Mouse (Mus musculus) CH12.LX (cell line): ENCODE measurements around the gene Ctsm. TPM values are rescaled to one million over a fixed set of nuclear protein-coding genes. Genes with fewer than 3 reads are reported as not detected.
"Not testable (repeated sequence)": the region's sequence is repeated elsewhere in the genome, so short reads cannot be mapped to it uniquely, and the experiment has no call there.

ENCODE experiments used
- DNase-seq: peaks from one replicate; pipeline ENCODE4 v3.0.0-alpha.2; 2013; ENCODE audit errors: extremely low read depth
- H3K27ac ChIP-seq: 2 replicates; pipeline ENCODE4 v1.5.1; 2012; ENCODE audit warnings: low read depth, mild to moderate bottlenecking, control low read depth, moderate library complexity; ENCODE audit not compliant: insufficient read depth
- H3K27me3 ChIP-seq: replicated peaks from 2 replicates; pipeline ENCODE3; 2012; ENCODE audit warnings: inconsistent platforms
- H3K36me3 ChIP-seq, 2 experiments: replicated peaks in 1 of 2; 2 replicates each; pipeline versions ENCODE3 to v1.6.1; 2012; ENCODE audit warnings: inconsistent platforms in 1 of 2, low read length in 1 of 2, mild to moderate bottlenecking in 1 of 2, mixed read lengths in 1 of 2, moderate library complexity in 1 of 2; ENCODE audit not compliant: control insufficient read depth in 1 of 2, insufficient read depth in 1 of 2
- H3K4me1 ChIP-seq, 2 experiments: 2 replicates each; pipeline ENCODE4 v1.6.1; 2012; ENCODE audit warnings: inconsistent platforms in 1 of 2, moderate library complexity in 1 of 2; ENCODE audit not compliant: insufficient read depth in 2 of 2, control insufficient read depth in 1 of 2
- H3K4me2 ChIP-seq: 2 replicates; pipeline ENCODE4 v1.6.1; 2012; ENCODE audit warnings: low read depth, mild to moderate bottlenecking, control low read depth; ENCODE audit not compliant: poor library complexity, insufficient read depth, severe bottlenecking
- H3K4me3 ChIP-seq, 3 experiments: fragments of 150-350 bp in 1 of 3; sonication (generic) in 1 of 3; replicated peaks in 1 of 3; 2 replicates each; pipeline versions ENCODE3 to v1.5.1; 2011 to 2012; ENCODE audit warnings: low read depth in 2 of 3, low read length in 2 of 3, mild to moderate bottlenecking in 2 of 3, moderate library complexity in 2 of 3, control low read depth in 1 of 3, improper control_type of control experiment in 1 of 3, inconsistent platforms in 1 of 3, mixed read lengths in 1 of 3; ENCODE audit not compliant: poor library complexity in 1 of 3
- H3K79me2 ChIP-seq: replicated peaks from 2 replicates; pipeline ENCODE4 v1.6.1; 2012; ENCODE audit warnings: mild to moderate bottlenecking, moderate library complexity; ENCODE audit not compliant: control insufficient read depth, poor library complexity, insufficient read depth, severe bottlenecking; ENCODE audit errors: extremely low read depth
- H3K9ac ChIP-seq: 2 replicates; pipeline ENCODE4 v1.6.1; 2012; ENCODE audit warnings: low read depth, mild to moderate bottlenecking, control low read depth, moderate library complexity; ENCODE audit not compliant: insufficient read depth
- H3K9me3 ChIP-seq: replicated peaks from 2 replicates; pipeline ENCODE3; 2012; ENCODE audit warnings: low read length, inconsistent platforms, mixed read lengths
- CTCF ChIP-seq, 2 experiments: IDR thresholded peaks in 1 of 2; conservative IDR thresholded peaks in 1 of 2; 2 replicates each; pipeline ENCODE4 v1.5.1; 2011 to 2012; ENCODE audit warnings: low read depth in 2 of 2, low read length in 2 of 2, improper control_type of control experiment in 1 of 2, inconsistent platforms in 1 of 2, mild to moderate bottlenecking in 1 of 2, moderate library complexity in 1 of 2
- ELF1 ChIP-seq: IDR thresholded peaks from 2 replicates; pipeline ENCODE4 v1.6.1; 2014; ENCODE audit warnings: low read depth, mild to moderate bottlenecking, inconsistent platforms, low read length, improper control_type of control experiment
- GABPA ChIP-seq: IDR thresholded peaks from 2 replicates; pipeline ENCODE4 v1.6.1; 2012; ENCODE audit warnings: low read depth, low read length, improper control_type of control experiment, inconsistent platforms; ENCODE audit not compliant: insufficient replicate concordance
- HCFC1 ChIP-seq: IDR thresholded peaks from 2 replicates; pipeline ENCODE4 v1.6.1; 2012; ENCODE audit warnings: low read depth, mild to moderate bottlenecking, inconsistent platforms, low read length, improper control_type of control experiment
- JUN ChIP-seq: IDR thresholded peaks from 2 replicates; pipeline ENCODE4 v1.6.1; 2011; ENCODE audit warnings: low read depth, mild to moderate bottlenecking, low read length, improper control_type of control experiment, moderate library complexity; ENCODE audit not compliant: insufficient read depth
- JUND ChIP-seq: conservative IDR thresholded peaks from 2 replicates; pipeline ENCODE4 v1.6.1; 2011; ENCODE audit warnings: low read depth, low read length, improper control_type of control experiment
- POLR2AphosphoS2 ChIP-seq: IDR thresholded peaks from 2 replicates; pipeline ENCODE4 v1.6.1; 2011; ENCODE audit warnings: low read depth, low read length, improper control_type of control experiment
- RCOR1 ChIP-seq: conservative IDR thresholded peaks from 2 replicates; pipeline ENCODE4 v1.6.1; 2012; ENCODE audit warnings: low read depth, mild to moderate bottlenecking, inconsistent platforms, low read length, improper control_type of control experiment
- SIN3A ChIP-seq: IDR thresholded peaks from 2 replicates; pipeline ENCODE4 v1.6.1; 2012; ENCODE audit warnings: low read length, improper control_type of control experiment, inconsistent platforms
- SMC3 ChIP-seq: IDR thresholded peaks from 2 replicates; pipeline ENCODE4 v1.6.1; 2011; ENCODE audit warnings: low read depth, low read length, improper control_type of control experiment
- ZMIZ1 ChIP-seq: IDR thresholded peaks from 2 replicates; pipeline ENCODE4 v1.6.1; 2012; ENCODE audit warnings: low read depth, mild to moderate bottlenecking, inconsistent platforms, low read length, improper control_type of control experiment
- dilution Hi-C: fragments of 300-500 bp; cut with MboI; formaldehyde crosslinking; loops from 2 replicates; pipeline ENCODE4 v1.14.3; 2020; ENCODE audit warnings: low sequenced_read_pairs; ENCODE audit not compliant: extremely low pct_unique_long_range_greater_than_20kb, extremely low pct_ligation_motif_present
- in situ Hi-C: fragments of 300-500 bp; cut with MboI; formaldehyde crosslinking; loops from 3 replicates; pipeline ENCODE4 v1.14.3; 2019; ENCODE audit warnings: low sequenced_read_pairs, low pct_ligation_motif_present, low pct_unique_long_range_greater_than_20kb, mixed read lengths
- polyA plus RNA-seq: library from polyadenylated mRNA; unstranded; fragments of >175 nt; gene quantifications from 2 replicates; pipeline ENCODE4 v1.2.1, GENCODE M21; 2012; ENCODE audit warnings: low read depth; ENCODE audit not compliant: insufficient read length
- total RNA-seq, 2 experiments: library from RNA; depleted of rRNA; stranded (reverse); fragments of 300-350 nt in 1 of 2; fragments of >200 nt in 1 of 2; gene quantifications; 2 replicates each; pipeline ENCODE4 v1.2.3; 2012 to 2014

Ctsm gene
- not detected in 2 replicates for total RNA-seq (2012; rRNA removed)
- total RNA-seq (2014; rRNA removed), result not detected in 2 replicates
- polyA plus RNA-seq, result not detected in 2 replicates

GRCm38 (mm10) chr13:61541631-61542030 lies at the start of gene Ctsm:
Gene Ctsm (minus strand): TSS chr13:61541839.
- Histone ChIP-seq H3K4me1 (no peaks in the 10 kb centered on the region), H3K9ac (no peak within 1 kb of the TSS), H3K27me3 (no peaks in the 10 kb centered on the region), H3K9me3 (peaks cover 22% of the 10 kb centered on the region), H3K4me3 (no peak within 1 kb of the TSS), H3K36me3 (no peaks in the 10 kb centered on the region), H3K27ac (no peak within 1 kb of the TSS), H3K79me2 (no peaks in the 10 kb centered on the region), H3K4me2 (no peak within 1 kb of the TSS)
- DNase-seq, result no peak
- TF ChIP-seq SMC3 (no peak), CTCF (conservative IDR thresholded peaks at IDR 0.05 in 1 of 2, IDR thresholded peaks at IDR 0.05 in 1 of 2; ENCODE audit: low read depth in 2 of 2, low read length in 2 of 2) (no peak), SIN3A (no peak), ZMIZ1 (no peak), RCOR1 (no peak), POLR2AphosphoS2 (no peak), JUN (no peak), HCFC1 (no peak), GABPA (no peak)
- in situ Hi-C loops (no loop called here), dilution Hi-C loops (no loop called here)

GRCm38 (mm10) chr13:61570027-61570426 lies 28.4 kb upstream of the Ctsm start, which contains the start of gene Cts3:
Gene Cts3 (minus strand): TSS chr13:61570127.
- Histone ChIP-seq H3K79me2 (no peaks in the 10 kb centered on the region), H3K27me3 (no peaks in the 10 kb centered on the region), H3K36me3 (no peaks in the 10 kb centered on the region), H3K4me1 (no peaks in the 10 kb centered on the region), H3K27ac (no peak within 1 kb of the TSS), H3K4me3 (no peak within 1 kb of the TSS), H3K9me3 (peaks cover 19% of the 10 kb centered on the region), H3K4me2 (no peak within 1 kb of the TSS), H3K9ac (no peak within 1 kb of the TSS)
- no peak for TF ChIP-seq JUND
- TF ChIP-seq GABPA, result no peak
- TF ChIP-seq ELF1, result no peak
- no peak for DNase-seq
- in situ Hi-C loops (no loop called here), dilution Hi-C loops (no loop called here)

- H3K27ac ChIP-seq, H3K4me3 ChIP-seq, H3K4me1 ChIP-seq, H3K9ac ChIP-seq, H3K4me2 ChIP-seq, in situ Hi-C loops, H3K79me2 ChIP-seq, dilution Hi-C loops, H3K27me3 ChIP-seq, H3K36me3 ChIP-seq, DNase-seq: not testable (repeated sequence)
- peaks cover 21% of the 10 kb centered on the region for H3K9me3 ChIP-seq
These were observed 26.4 kb upstream of the Ctsm start, which contains the start of gene Gm49352 for GRCm38 (mm10) chr13:61568074-61568473. Gene Gm49352 (minus strand): TSS chr13:61568174.

Other genes starting within 250 kb of the Ctsm start
- gene Cts7, start 183.6 kb downstream of the Ctsm start, total RNA-seq (2012; rRNA removed), result not detected in 2 replicates
- not detected in 2 replicates for gene Cts7, start 183.6 kb downstream of the Ctsm start, total RNA-seq (2014; rRNA removed)
- not detected in 2 replicates for gene Cts7, start 183.6 kb downstream of the Ctsm start, polyA plus RNA-seq
- not detected in 2 replicates for gene Gm49352, start 26.3 kb upstream of the Ctsm start, total RNA-seq (2012; rRNA removed)
- gene Gm49352, start 26.3 kb upstream of the Ctsm start, total RNA-seq (2014; rRNA removed), result not detected in 2 replicates
- gene Gm49352, start 26.3 kb upstream of the Ctsm start, polyA plus RNA-seq, result not detected in 2 replicates
- gene Cts3, start 28.3 kb upstream of the Ctsm start, total RNA-seq (2012; rRNA removed), result not detected in 2 replicates
- not detected in 2 replicates for gene Cts3, start 28.3 kb upstream of the Ctsm start, total RNA-seq (2014; rRNA removed)
- not detected in 2 replicates for gene Cts3, start 28.3 kb upstream of the Ctsm start, polyA plus RNA-seq